Mouse (Mus musculus) CH12F3 (cell line): ENCODE results near the gene Apoe.
"Not testable (repeated sequence)": the region's sequence is repeated elsewhere in the genome, so short reads cannot be mapped to it uniquely, and the experiment has no call there.

Experiments used
- in situ Hi-C: fragments of 300-500 bp; cut with MboI; formaldehyde crosslinking; loops from 2 replicates; pipeline ENCODE4 v1.14.3; 2020; ENCODE audit warnings: low sequenced_read_pairs

Gene Apoe

GRCm38 (mm10) chr7:19693421-19693820 lies 5.6 kb downstream of the Apoe start:
- in situ Hi-C loops: no loop called here

GRCm38 (mm10) chr7:19691873-19692865 lies 6.8 kb downstream of the Apoe start, which contains the start of gene Apoc1:
TSS of gene Apoc1 (minus strand) at chr7:19692660.
- in situ Hi-C loops: no loop called here

- in situ Hi-C loops: no loop called here
Measured at GRCm38 (mm10) chr7:19691434-19691833, 7.6 kb downstream of the Apoe start.

- in situ Hi-C loops: no loop called here
Measured at GRCm38 (mm10) chr7:19690845-19691244, 8.1 kb downstream of the Apoe start.

GRCm38 (mm10) chr7:19688611-19689010 lies 10.4 kb downstream of the Apoe start:
- in situ Hi-C loops: no loop called here

- in situ Hi-C loops: no loop called here
Measured at GRCm38 (mm10) chr7:19688101-19688500, 10.9 kb downstream of the Apoe start.

GRCm38 (mm10) chr7:19686927-19687583 lies 11.9 kb downstream of the Apoe start:
- in situ Hi-C loops: not testable (repeated sequence)

GRCm38 (mm10) chr7:19686521-19686920 lies 12.5 kb downstream of the Apoe start:
- in situ Hi-C loops: no loop called here

GRCm38 (mm10) chr7:19685374-19685773 lies 13.6 kb downstream of the Apoe start:
- in situ Hi-C loops: no loop called here

GRCm38 (mm10) chr7:19683771-19684201 lies 15.2 kb downstream of the Apoe start:
- in situ Hi-C loops: no loop called here

GRCm38 (mm10) chr7:19682979-19683378 lies 16.0 kb downstream of the Apoe start:
- in situ Hi-C loops: no loop called here

GRCm38 (mm10) chr7:19681202-19681694 lies 17.7 kb downstream of the Apoe start, which contains the start of the genes Gm44805 and Apoc4:
TSS of gene Gm44805 (minus strand) at chr7:19681423.
TSS of gene Apoc4 (minus strand) at chr7:19681479.
- in situ Hi-C loops: no loop called here

- in situ Hi-C loops: no loop called here
Measured at GRCm38 (mm10) chr7:19680702-19681101, 18.3 kb downstream of the Apoe start.

- in situ Hi-C loops: no loop called here
Measured at GRCm38 (mm10) chr7:19678901-19679300, 20.1 kb downstream of the Apoe start.

GRCm38 (mm10) chr7:19677872-19678271 lies 21.1 kb downstream of the Apoe start, which contains the start of gene Apoc2:
TSS of gene Apoc2 (minus strand) at chr7:19677941.
- in situ Hi-C loops: no loop called here

- in situ Hi-C loops: no loop called here
Measured at GRCm38 (mm10) chr7:19676662-19677061, 22.3 kb downstream of the Apoe start.

GRCm38 (mm10) chr7:19675824-19676223 lies 23.2 kb downstream of the Apoe start:
- in situ Hi-C loops: no loop called here

GRCm38 (mm10) chr7:19673083-19673699 lies 25.8 kb downstream of the Apoe start:
- in situ Hi-C loops: no loop called here

- in situ Hi-C loops: no loop called here
Measured at GRCm38 (mm10) chr7:19671511-19671910, 27.5 kb downstream of the Apoe start.

GRCm38 (mm10) chr7:19668947-19669721 lies 29.9 kb downstream of the Apoe start:
- in situ Hi-C loops: loop anchor here (5.0 kb wide), 1 partner anchor 33 kb away; no protein-coding TSS in a partner anchor
